Mouse (Mus musculus) liver, adult 2 months (tissue): ENCODE data around the gene Itpk1. TPM values are rescaled to one million over a fixed set of nuclear protein-coding genes. Genes with fewer than 3 reads are reported as not detected.

Source experiments
- DNase-seq: peaks from one replicate; pipeline ENCODE4 v3.0.0-alpha.2; 2011; ENCODE audit warnings: low read depth, low spot score; ENCODE audit errors: extremely low read depth
- H3K27ac ChIP-seq: fragments of 200-500 bp; replicated peaks from 2 replicates; pipeline ENCODE4 v1.5.1; 2012; ENCODE audit warnings: low read depth, mild to moderate bottlenecking, control low read depth, inconsistent platforms, low read length; ENCODE audit not compliant: insufficient read depth
- H3K27me3 ChIP-seq: fragments of 200-500 bp; 2 replicates; pipeline ENCODE4 v1.6.1; 2012; ENCODE audit warnings: mild to moderate bottlenecking, moderate library complexity, low read length, inconsistent platforms; ENCODE audit not compliant: control insufficient read depth, insufficient read depth
- H3K36me3 ChIP-seq: fragments of 200-500 bp; 2 replicates; pipeline ENCODE4 v1.6.1; 2012; ENCODE audit warnings: low read length, inconsistent platforms; ENCODE audit not compliant: control insufficient read depth, insufficient read depth
- H3K4me1 ChIP-seq: fragments of 200-500 bp; 2 replicates; pipeline ENCODE4 v1.6.1; 2011; ENCODE audit warnings: low read length; ENCODE audit not compliant: control insufficient read depth, insufficient read depth
- H3K4me3 ChIP-seq: fragments of 200-500 bp; 2 replicates; pipeline ENCODE4 v1.5.1; 2011; ENCODE audit warnings: low read depth, mild to moderate bottlenecking, control low read depth, low read length, moderate library complexity; ENCODE audit not compliant: insufficient read depth
- H3K79me2 ChIP-seq: fragments of 200-500 bp; 2 replicates; pipeline ENCODE4 v1.6.1; 2012; ENCODE audit warnings: inconsistent platforms, mild to moderate bottlenecking, low read length, moderate library complexity; ENCODE audit not compliant: control insufficient read depth, insufficient read depth
- H3K9ac ChIP-seq: fragments of 200-500 bp; 2 replicates; pipeline ENCODE4 v1.6.1; 2012; ENCODE audit warnings: low read depth, mild to moderate bottlenecking, control low read depth, inconsistent platforms, low read length
- CTCF ChIP-seq: fragments of 200-500 bp; IDR thresholded peaks from 2 replicates; pipeline ENCODE4 v1.5.1; 2011; ENCODE audit warnings: low read depth, low read length, control low read depth
- POLR2A ChIP-seq: fragments of 200-500 bp; IDR thresholded peaks from 2 replicates; pipeline ENCODE4 v1.6.1; 2011; ENCODE audit warnings: low read length, control low read depth; ENCODE audit not compliant: insufficient read depth; ENCODE audit errors: extremely low read depth
- WGBS: fragments of 180-500 bp; shearing (Covaris S2); methylation state at CpG from one replicate; pipeline ENCODE4 v1.1.7; 2018; 5-methylcytosine and 5-hydroxymethylcytosine counted together
- polyA plus RNA-seq: library from polyadenylated mRNA; depleted of rRNA; stranded (reverse); fragments of >200 nt; gene quantifications from 2 replicates; pipeline ENCODE4 v1.2.3, GENCODE M21; 2012
- total RNA-seq: library from RNA; depleted of rRNA; stranded (reverse); fragments of >200 nt; gene quantifications from 2 replicates; pipeline ENCODE4 v1.2.3, GENCODE M21; 2014

Gene Itpk1
- total and polyA plus RNA-seq, 2 experiments = 7.9 to 21.0 TPM

- Histone ChIP-seq H3K9ac (no peak overlapping the region), H3K27me3 (no peaks in the 10 kb centered on the region), H3K79me2 (no peaks in the 10 kb centered on the region; the same call in 1 of the 2 replicates), H3K4me3 (no peak overlapping the region), H3K27ac (no peak overlapping the region), H3K36me3 (no peaks in the 10 kb centered on the region), H3K4me1 (peaks cover 6% of the 10 kb centered on the region)
- no peak for TF ChIP-seq CTCF
- TF ChIP-seq POLR2A = no peak
- WGBS = 49% methylated on average over 9 of the region's 9 CpGs
- DNase-seq = no peak
Measured at GRCm38 (mm10) chr12:102618085-102618484, 86.6 kb downstream of the Itpk1 start.

- 66% methylated on average over 7 of the region's 7 CpGs for WGBS
- Histone ChIP-seq H3K27me3 (no peaks in the 10 kb centered on the region), H3K36me3 (no peaks in the 10 kb centered on the region), H3K79me2 (no peaks in the 10 kb centered on the region; the same call in 1 of the 2 replicates), H3K9ac (no peak overlapping the region), H3K27ac (no peak overlapping the region), H3K4me1 (peaks cover 6% of the 10 kb centered on the region), H3K4me3 (no peak overlapping the region)
- no peak for DNase-seq
- 0 out of 2 replicates have a peak, but pooled peaks have one; percentile 3 for TF ChIP-seq CTCF
- TF ChIP-seq POLR2A = no peak
Measured at GRCm38 (mm10) chr12:102616843-102617519, 87.7 kb downstream of the Itpk1 start.

- DNase-seq = no peak
- H3K79me2 ChIP-seq = no peaks in the 10 kb centered on the region; the same call in 1 of the 2 replicates
- H3K36me3 ChIP-seq = no peaks in the 10 kb centered on the region
- H3K9ac ChIP-seq = no peak overlapping the region
- WGBS = 63% methylated on average over 4 of the region's 4 CpGs
- TF ChIP-seq POLR2A = no peak
- no peak for TF ChIP-seq CTCF
- no peaks in the 10 kb centered on the region for H3K27me3 ChIP-seq
- peaks cover 6% of the 10 kb centered on the region for H3K4me1 ChIP-seq
- no peak overlapping the region for H3K27ac ChIP-seq
- H3K4me3 ChIP-seq = no peak overlapping the region
Measured at GRCm38 (mm10) chr12:102616201-102616600, 88.5 kb downstream of the Itpk1 start.

GRCm38 (mm10) chr12:102613411-102613810, 91.3 kb downstream of the Itpk1 start:
- H3K36me3 ChIP-seq = no peaks in the 10 kb centered on the region
- no peak overlapping the region for H3K27ac ChIP-seq
- no peak overlapping the region for H3K9ac ChIP-seq
- no peaks in the 10 kb centered on the region; the same call in 1 of the 2 replicates for H3K79me2 ChIP-seq
- H3K4me3 ChIP-seq = no peak overlapping the region
- no peaks in the 10 kb centered on the region for H3K27me3 ChIP-seq
- no peaks in the 10 kb centered on the region for H3K4me1 ChIP-seq
- DNase-seq = no peak
- TF ChIP-seq POLR2A = no peak
- TF ChIP-seq CTCF = no peak
- WGBS = 94% methylated on average over 4 of the region's 4 CpGs

GRCm38 (mm10) chr12:102612431-102612830, 92.3 kb downstream of the Itpk1 start:
- Histone ChIP-seq H3K4me3 (no peak overlapping the region), H3K9ac (no peak overlapping the region), H3K36me3 (no peaks in the 10 kb centered on the region), H3K4me1 (no peaks in the 10 kb centered on the region), H3K27me3 (no peaks in the 10 kb centered on the region), H3K79me2 (no peaks in the 10 kb centered on the region; the same call in 1 of the 2 replicates), H3K27ac (no peak overlapping the region)
- DNase-seq = no peak
- WGBS = 92% methylated on average over 1 of the region's 1 CpGs
- TF ChIP-seq POLR2A (no peak), CTCF (no peak)

GRCm38 (mm10) chr12:102610927-102611326, 93.8 kb downstream of the Itpk1 start:
- TF ChIP-seq CTCF (no peak), POLR2A (no peak)
- Histone ChIP-seq H3K4me3 (no peak overlapping the region), H3K4me1 (no peaks in the 10 kb centered on the region), H3K36me3 (no peaks in the 10 kb centered on the region), H3K9ac (no peak overlapping the region), H3K79me2 (no peaks in the 10 kb centered on the region; the same call in 1 of the 2 replicates), H3K27ac (no peak overlapping the region), H3K27me3 (no peaks in the 10 kb centered on the region)
- no peak for DNase-seq
- WGBS = 93% methylated on average over 8 of the region's 8 CpGs
